Mouse (Mus musculus): ENCODE data around the gene Gabrb1.
A peak's percentile ranks its signal among the peaks of the same experiment; 100 is the strongest.

The Gabrb1 gene

GRCm38 (mm10) chr5:72160781-72161485 is 503.0 kb downstream of the Gabrb1 start:
- DNase-seq (ENCODE audit: low spot score): no peak

DNA sequence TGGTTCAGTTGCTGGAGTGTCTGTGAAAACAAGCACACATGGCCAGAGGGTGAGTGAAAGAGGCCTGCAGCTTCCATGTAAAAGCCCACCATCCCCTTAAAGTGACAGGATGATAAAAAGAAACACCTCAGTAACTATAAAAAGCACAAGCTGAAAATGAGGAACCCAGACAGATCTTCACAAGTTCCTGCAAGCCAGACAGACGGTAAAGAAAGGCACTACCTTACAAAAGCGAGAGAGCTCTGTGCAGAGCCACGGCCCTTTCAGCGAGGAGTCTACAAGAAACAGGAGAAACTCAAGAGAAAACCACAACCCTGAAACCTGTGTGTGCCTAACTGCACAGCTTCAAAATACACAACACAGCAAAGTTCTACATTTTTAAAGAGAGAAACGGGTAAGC is 504.9 kb downstream of the Gabrb1 start:
- no peak for DNase-seq (ENCODE audit: low spot score)

GRCm38 (mm10) chr5:72164386-72164785 is 506.5 kb downstream of the Gabrb1 start:
- no peak for DNase-seq (ENCODE audit: low spot score)

GRCm38 (mm10) chr5:72167594-72168284 is 509.8 kb downstream of the Gabrb1 start, which contains the start of gene Commd8:
TSS of gene Commd8 (minus strand) at chr5:72168189.
- DNase-seq (ENCODE audit: low spot score): peak; percentile 98

DNA sequence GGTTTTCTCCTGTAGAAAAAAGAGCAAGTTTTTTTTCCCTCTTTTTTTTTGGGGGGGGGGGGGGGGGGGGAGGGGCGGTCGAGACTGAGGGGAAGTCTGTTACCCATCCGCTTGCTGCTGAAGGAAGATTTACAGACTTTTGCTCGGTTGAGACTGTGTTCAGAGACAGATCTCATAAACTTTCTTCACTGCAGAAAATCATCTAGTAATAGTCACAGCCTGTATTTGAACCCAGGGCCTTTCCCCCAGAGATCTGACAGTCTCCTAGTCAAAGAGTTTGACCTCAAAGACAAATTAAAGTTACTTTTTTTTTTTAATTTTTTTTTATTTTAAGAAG is 510.3 kb downstream of the Gabrb1 start:
- no peak for DNase-seq (ENCODE audit: low spot score)

GRCm38 (mm10) chr5:72170067-72170466 is 512.2 kb downstream of the Gabrb1 start:
- DNase-seq (ENCODE audit: low spot score): no peak

DNA sequence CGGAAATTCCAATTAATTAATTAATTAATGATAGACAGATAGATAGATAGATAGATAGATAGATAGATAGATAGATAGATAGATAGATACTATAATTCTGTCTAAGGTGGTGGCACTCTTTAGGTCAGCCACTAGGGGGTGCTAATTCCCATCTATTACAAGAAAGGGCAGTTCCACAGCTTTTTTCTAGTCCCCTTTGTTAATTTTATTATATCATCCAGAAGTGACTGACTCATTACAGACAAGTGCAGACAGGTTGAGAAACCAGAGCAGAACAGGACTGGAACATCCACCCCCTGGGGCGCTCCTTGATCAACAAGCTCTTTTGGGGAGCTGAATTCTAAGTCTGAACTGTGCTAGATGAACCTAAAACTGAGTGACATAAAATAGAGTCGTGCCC is 514.8 kb downstream of the Gabrb1 start:
- peak; percentile 78 for DNase-seq (ENCODE audit: low spot score)

DNA sequence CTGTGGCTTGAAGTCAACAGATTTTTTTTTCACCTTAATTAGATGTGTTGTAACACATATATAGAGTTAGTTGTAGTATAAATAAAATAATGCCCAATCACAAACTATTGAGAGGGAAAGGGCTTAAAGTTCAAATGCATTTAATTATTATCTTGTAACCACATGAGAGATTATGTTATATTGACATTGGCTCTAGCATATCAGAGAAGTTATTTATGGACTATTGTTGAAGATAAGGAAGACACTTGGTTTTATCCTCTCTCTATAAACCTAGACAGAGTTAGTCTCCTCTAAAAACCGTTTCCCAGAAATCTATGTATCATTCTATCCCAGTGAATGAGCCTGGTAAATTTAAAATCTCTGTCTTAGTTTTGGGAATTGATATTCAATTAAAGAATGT is 515.6 kb downstream of the Gabrb1 start:
- no peak for DNase-seq (ENCODE audit: low spot score)

DNA sequence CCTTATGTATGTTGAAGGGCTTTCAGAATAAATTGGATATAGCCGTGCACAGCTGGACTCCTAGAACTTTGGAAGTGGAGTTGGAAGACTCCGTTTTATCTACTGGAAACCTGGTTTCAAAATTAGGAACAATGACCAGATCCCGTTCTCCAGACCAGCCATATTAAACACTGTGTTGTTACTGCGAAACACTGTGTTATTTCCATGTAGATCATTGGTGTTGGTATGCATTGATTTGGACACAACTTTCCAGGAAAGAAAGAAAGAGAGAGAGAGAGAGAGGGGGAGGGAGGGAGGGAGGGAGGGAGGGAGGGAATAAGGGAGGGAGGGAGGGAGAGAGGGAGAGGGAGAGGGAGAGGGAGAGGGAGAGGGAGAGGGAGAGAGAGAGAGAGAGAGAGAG is 517.1 kb downstream of the Gabrb1 start:
- peak; percentile 6 for DNase-seq (ENCODE audit: low spot score)

GRCm38 (mm10) chr5:72175530-72175929 is 517.6 kb downstream of the Gabrb1 start:
- peak; percentile 57 for DNase-seq (ENCODE audit: low spot score)

DNA sequence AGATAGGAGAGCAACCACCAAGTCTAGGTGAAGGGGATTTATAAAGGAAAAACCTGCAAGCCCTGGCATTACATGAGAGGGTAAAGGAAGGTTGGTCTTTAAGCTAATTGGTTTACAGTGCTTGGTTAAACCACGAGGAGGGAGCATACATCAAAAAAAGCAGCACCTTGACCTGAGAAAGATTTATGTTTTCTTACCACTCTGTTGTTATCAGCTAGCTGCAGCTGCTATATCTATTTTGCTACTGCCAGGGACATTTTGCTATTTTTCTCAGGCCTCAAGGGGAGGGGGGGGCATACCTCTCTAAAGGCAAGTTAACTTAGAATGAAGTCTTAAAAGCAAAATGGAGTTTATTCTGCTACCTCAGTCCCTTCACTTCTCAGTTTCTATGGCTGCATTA is 523.3 kb downstream of the Gabrb1 start:
- no peak for DNase-seq (ENCODE audit: low spot score)

DNA sequence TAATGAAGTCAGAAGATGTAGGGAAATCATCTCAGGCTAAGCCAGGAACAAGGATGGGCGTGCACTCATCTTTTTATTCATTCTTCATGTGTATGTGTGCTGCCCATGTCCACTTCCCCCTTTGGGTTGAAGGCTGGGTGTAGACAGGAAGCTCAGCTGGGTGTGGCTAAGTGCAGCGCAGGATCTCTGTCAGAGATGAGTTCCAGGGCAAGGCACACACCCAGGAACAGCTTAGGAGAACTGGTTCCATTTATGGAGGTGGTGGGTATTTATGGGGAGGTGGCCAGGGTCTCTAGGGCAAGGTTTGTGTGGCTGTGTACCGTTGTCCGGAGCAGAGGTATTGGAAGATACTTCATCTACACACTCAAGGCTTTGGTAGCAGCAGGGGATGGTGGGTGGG is 524.9 kb downstream of the Gabrb1 start:
- DNase-seq (ENCODE audit: low spot score): no peak

DNA sequence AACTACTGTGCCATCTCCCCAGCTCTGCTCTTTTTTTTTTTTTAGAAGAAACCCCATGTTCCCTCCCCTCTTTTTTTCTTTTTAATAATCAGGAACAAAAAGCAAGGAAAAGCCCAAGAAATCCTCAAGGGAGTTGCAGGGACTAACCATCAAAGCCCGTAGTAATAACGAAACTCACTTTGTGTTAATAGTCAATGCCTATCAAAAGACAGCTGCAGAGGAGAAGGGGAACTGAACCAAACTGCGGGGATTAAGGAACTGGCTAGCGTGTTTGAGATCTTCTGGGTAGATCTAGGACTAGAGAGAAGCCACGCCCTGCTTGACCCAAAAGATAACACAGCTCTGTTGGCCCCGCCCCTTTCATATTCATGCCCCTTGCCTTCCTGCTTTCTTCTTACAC is 526.0 kb downstream of the Gabrb1 start:
- DNase-seq (ENCODE audit: low spot score): no peak

GRCm38 (mm10) chr5:72184437-72185100 is 526.7 kb downstream of the Gabrb1 start:
- DNase-seq (ENCODE audit: low spot score): no peak

DNA sequence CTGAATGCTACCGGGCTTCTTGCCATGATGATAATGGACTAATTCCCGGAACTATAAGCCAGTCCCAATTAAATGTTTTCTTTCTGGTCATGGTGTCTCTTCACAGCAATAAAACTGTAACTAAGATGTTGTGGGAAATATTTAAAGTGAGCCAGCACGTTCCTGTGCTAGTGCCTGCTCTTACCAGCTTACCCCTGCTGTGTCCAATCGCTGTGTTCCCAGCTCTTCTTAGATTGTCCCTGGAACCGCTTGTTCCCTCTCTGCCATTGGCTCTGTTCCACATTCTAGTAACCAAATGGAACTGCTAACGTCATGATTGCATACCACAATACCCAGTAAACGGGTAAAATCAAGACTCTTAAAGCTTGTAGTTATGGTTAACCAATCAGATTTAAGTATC is 533.2 kb downstream of the Gabrb1 start:
- DNase-seq (ENCODE audit: low spot score): no peak

- no peak for DNase-seq (ENCODE audit: low spot score)
Measured at GRCm38 (mm10) chr5:72191932-72192331, 534.0 kb downstream of the Gabrb1 start.

GRCm38 (mm10) chr5:72195442-72195841 is 537.5 kb downstream of the Gabrb1 start:
- no peak for DNase-seq (ENCODE audit: low spot score)

Measured in embryo, embryonic 10.5 days (tissue).